Mouse (Mus musculus): ENCODE measurements around the gene Il10rb. TPM values are rescaled to one million over a fixed set of nuclear protein-coding genes. Genes with fewer than 3 reads are reported as not detected.

The Il10rb gene
- total and polyA plus RNA-seq, 3 experiments: 32.1 to 37.9 (median 36.1) TPM

DNA sequence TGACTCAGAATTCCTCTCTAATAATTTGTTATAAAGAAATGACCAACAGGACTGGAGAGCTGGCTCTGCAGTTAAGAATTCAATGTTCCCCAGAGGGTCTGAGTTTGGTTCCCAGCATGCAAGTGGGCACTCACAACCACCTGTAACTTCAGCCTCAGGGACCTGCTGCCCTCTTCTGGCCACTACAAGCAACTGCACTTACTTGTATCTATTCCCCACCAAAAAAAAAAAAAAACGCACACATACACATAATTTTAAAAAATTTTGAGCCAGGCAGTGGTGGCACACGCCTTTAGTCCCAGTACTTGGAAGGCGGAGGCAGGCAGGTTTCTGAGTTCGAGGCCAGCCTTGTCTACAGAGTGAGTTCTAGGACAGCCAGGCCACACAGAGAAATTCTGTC is 15.9 kb upstream of the Il10rb start:
- dilution Hi-C loops (cut with MboI; ENCODE audit: extremely low pct_ligation_motif_present, extremely low pct_unique_long_range_greater_than_20kb, low sequenced_read_pairs): no loop called here
- peak; percentile 56 for DNase-seq (ENCODE audit: extremely low read depth)

DNA sequence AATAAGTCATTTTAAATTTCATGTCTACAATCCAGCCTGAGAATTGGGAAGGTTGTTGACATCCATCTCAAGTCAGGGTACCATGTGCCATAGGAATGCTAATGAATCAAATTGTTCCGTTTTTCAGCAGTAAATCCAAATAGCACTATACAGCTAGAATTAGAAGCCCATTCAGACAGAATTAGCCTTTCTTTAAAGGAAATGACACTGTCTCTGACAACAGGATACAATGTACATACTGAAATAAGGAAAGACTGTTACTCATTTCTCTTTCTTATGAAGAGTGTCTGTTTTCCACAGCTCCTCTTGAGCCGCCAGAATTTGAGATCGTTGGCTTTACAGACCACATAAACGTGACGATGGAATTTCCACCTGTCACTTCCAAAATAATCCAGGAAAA is 14.5 kb upstream of the Il10rb start, which contains the start of gene Gm21970:
Gene Gm21970 (plus strand): TSS at position 301 of the 400 bp plus-strand sequence.
- Histone ChIP-seq H3K4me3 (replicated peaks in 1 of 3; ENCODE audit: low read depth in 2 of 3, low read length in 2 of 3, poor library complexity in 1 of 3) (no peak within 1 kb of the TSS), H3K79me2 (replicated peaks; ENCODE audit: control insufficient read depth, extremely low read depth, insufficient read depth, poor library complexity, severe bottlenecking) (no peaks in the 10 kb centered on the region), H3K27ac (ENCODE audit: insufficient read depth, low read depth) (no peak within 1 kb of the TSS), H3K9me3 (replicated peaks; ENCODE audit: low read length) (peaks cover 10% of the 10 kb centered on the region), H3K4me1 (ENCODE audit: control insufficient read depth in 1 of 2, insufficient read depth in 2 of 2) (peaks cover 3 to 14% of the 10 kb centered on the region in 2 experiments; a peak in 3 of 4 replicates), H3K36me3 (replicated peaks in 1 of 2; ENCODE audit: control insufficient read depth in 1 of 2, insufficient read depth in 1 of 2, low read length in 1 of 2) (peaks cover 57 to 86% of the 10 kb centered on the region in 2 experiments), H3K9ac (ENCODE audit: insufficient read depth, low read depth) (no peak within 1 kb of the TSS), H3K4me2 (ENCODE audit: insufficient read depth, low read depth, poor library complexity, severe bottlenecking) (no peak within 1 kb of the TSS), H3K27me3 (replicated peaks) (no peaks in the 10 kb centered on the region)
- dilution Hi-C loops (cut with MboI; ENCODE audit: extremely low pct_ligation_motif_present, extremely low pct_unique_long_range_greater_than_20kb, low sequenced_read_pairs) (no loop called here), in situ Hi-C loops (cut with MboI; ENCODE audit: low pct_ligation_motif_present, low pct_unique_long_range_greater_than_20kb, low sequenced_read_pairs) (no loop called here)
- DNase-seq (ENCODE audit: extremely low read depth): no peak
- TF ChIP-seq MAFK (IDR thresholded peaks at IDR 0.05; ENCODE audit: insufficient replicate concordance, low read length): no peak
- TF ChIP-seq JUN (IDR thresholded peaks at IDR 0.05; ENCODE audit: insufficient read depth, low read depth, low read length): no peak
- TF ChIP-seq MAX (IDR thresholded peaks at IDR 0.05; ENCODE audit: low read length): no peak
- TF ChIP-seq USF1 (IDR thresholded peaks at IDR 0.05; ENCODE audit: low read depth, low read length): no peak
- no peak for TF ChIP-seq POLR2AphosphoS2 (IDR thresholded peaks at IDR 0.05; ENCODE audit: low read depth, low read length)
- TF ChIP-seq TBP (conservative IDR thresholded peaks at IDR 0.05; ENCODE audit: low read depth, low read length): no peak
- TF ChIP-seq CHD1 (IDR thresholded peaks at IDR 0.05; ENCODE audit: low read depth, low read length): no peak

More for the DNA sequence above, 15.9 kb upstream of the Il10rb start:
- no peak overlapping the region for H3K4me2 ChIP-seq (ENCODE audit: insufficient read depth, low read depth, poor library complexity, severe bottlenecking)
- H3K9me3 ChIP-seq (replicated peaks; ENCODE audit: low read length): peaks cover 10% of the 10 kb centered on the region
- H3K27ac ChIP-seq (ENCODE audit: insufficient read depth, low read depth): no peak overlapping the region
- H3K27me3 ChIP-seq (replicated peaks): no peaks in the 10 kb centered on the region
- H3K4me1 ChIP-seq (ENCODE audit: control insufficient read depth in 1 of 2, insufficient read depth in 2 of 2): peaks cover 3 to 12% of the 10 kb centered on the region in 2 experiments; a peak in 3 of 4 replicates
- peaks cover 51 to 85% of the 10 kb centered on the region in 2 experiments for H3K36me3 ChIP-seq (replicated peaks in 1 of 2; ENCODE audit: control insufficient read depth in 1 of 2, insufficient read depth in 1 of 2, low read length in 1 of 2)
- TF ChIP-seq CTCF (conservative IDR thresholded peaks at IDR 0.05 in 1 of 2, IDR thresholded peaks at IDR 0.05 in 1 of 2; ENCODE audit: low read depth in 2 of 2, low read length in 2 of 2): peak; percentile 43 to 69
- TF ChIP-seq UBTF (IDR thresholded peaks at IDR 0.05; ENCODE audit: low read depth, low read length): no peak
- no peak for TF ChIP-seq RCOR1 (conservative IDR thresholded peaks at IDR 0.05; ENCODE audit: low read depth, low read length)
- TF ChIP-seq SIN3A (IDR thresholded peaks at IDR 0.05; ENCODE audit: low read length): no peak
- TF ChIP-seq ZNF384 (IDR thresholded peaks at IDR 0.05; ENCODE audit: low read depth, low read length): peak; percentile 91
- no peak for TF ChIP-seq EP300 (IDR thresholded peaks at IDR 0.05; ENCODE audit: low read length)
- TF ChIP-seq TCF12 (IDR thresholded peaks at IDR 0.05; ENCODE audit: low read depth, low read length): 0 out of 2 replicates have a peak, but pooled peaks have one; percentile 19
- no peak for TF ChIP-seq CHD2 (IDR thresholded peaks at IDR 0.05; ENCODE audit: low read length)
- no peak for TF ChIP-seq JUN (IDR thresholded peaks at IDR 0.05; ENCODE audit: insufficient read depth, low read depth, low read length)
- TF ChIP-seq SMC3 (IDR thresholded peaks at IDR 0.05; ENCODE audit: low read depth, low read length): peak; percentile 72
- TF ChIP-seq MAFK (IDR thresholded peaks at IDR 0.05; ENCODE audit: insufficient replicate concordance, low read length): peak; percentile 36; the same call in 1 of the 2 replicates
- 0 out of 2 replicates have a peak, but pooled peaks have one; percentile 14 for TF ChIP-seq MEF2A (IDR thresholded peaks at IDR 0.05; ENCODE audit: borderline replicate concordance, low read depth, low read length)
- no peak for TF ChIP-seq ZMIZ1 (IDR thresholded peaks at IDR 0.05; ENCODE audit: low read depth, low read length)
- peak; percentile 59 for TF ChIP-seq RAD21 (IDR thresholded peaks at IDR 0.05; ENCODE audit: low read depth, low read length)
- 0 out of 2 replicates have a peak, but pooled peaks have one; percentile 38 for TF ChIP-seq E2F4 (IDR thresholded peaks at IDR 0.05; ENCODE audit: insufficient replicate concordance, low read depth, low read length)
- in situ Hi-C loops (cut with MboI; ENCODE audit: low pct_ligation_motif_present, low pct_unique_long_range_greater_than_20kb, low sequenced_read_pairs): no loop called here
- H3K9ac ChIP-seq (ENCODE audit: insufficient read depth, low read depth): no peak overlapping the region
- no peaks in the 10 kb centered on the region for H3K79me2 ChIP-seq (replicated peaks; ENCODE audit: control insufficient read depth, extremely low read depth, insufficient read depth, poor library complexity, severe bottlenecking)
- H3K4me3 ChIP-seq (replicated peaks in 1 of 3; ENCODE audit: low read depth in 2 of 3, low read length in 2 of 3, poor library complexity in 1 of 3): no peak overlapping the region

Measured in CH12.LX (cell line).